ENCODE assay signal across 17 mouse cellular contexts in the genomic region with DNA sequence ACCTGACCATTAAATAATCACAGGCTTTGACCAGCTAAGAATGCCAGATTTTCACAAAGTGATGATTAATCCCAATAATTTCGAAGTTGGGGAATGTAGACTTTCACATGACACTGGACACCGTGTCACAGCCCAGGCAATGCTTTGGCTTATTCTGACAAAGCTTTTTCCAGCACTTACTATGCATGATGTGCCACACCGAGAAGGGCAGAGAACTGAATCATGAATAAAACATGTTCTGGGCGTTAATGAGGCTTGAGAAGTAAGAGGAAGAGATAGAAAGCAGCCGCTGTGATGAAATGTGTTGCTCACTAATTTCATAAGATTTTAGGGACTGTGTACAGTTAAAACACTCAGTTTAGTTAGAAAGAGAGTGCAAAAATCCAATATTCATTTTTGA.
DNase-seq lines count a peak whose midpoint lies in the region; ATAC-seq and TF ChIP-seq lines count a peak whose summit lies in the region.
"Had no signal": no experiment of that assay in that cellular context is flagged by ENCODE, and none has a peak within 500 bp of the region (broad histone marks: within the 10 kb centered on the region; RNA-seq: fewer than 3 reads in every experiment).

No protein-coding gene starts in this region.

- 0 out of 2 replicates have a peak overlapping the region, but pooled peaks have one; percentile 12 for H3K27ac ChIP-seq in forebrain, embryonic 15.5 days (replicated peaks)
- no peak overlapping the region for H3K27ac ChIP-seq in hindbrain, postnatal 0 days
- no peak overlapping the region for H3K27ac ChIP-seq in neural tube, embryonic 14.5 days (ENCODE audit: low read depth, low read length)
- no peak overlapping the region for H3K27ac ChIP-seq in kidney, embryonic 16.5 days (ENCODE audit: low read length)
- H3K27ac ChIP-seq: embryonic facial prominence, embryonic 12.5 days; heart, embryonic 13.5 days; liver, embryonic 14.5 days had no signal

- H3K36me3 ChIP-seq in forebrain, embryonic 15.5 days: no peaks in the 10 kb centered on the region
- no peaks in the 10 kb centered on the region for H3K36me3 ChIP-seq in hindbrain, postnatal 0 days (ENCODE audit: insufficient read depth, low read length)
- H3K36me3 ChIP-seq in neural tube, embryonic 14.5 days (ENCODE audit: control insufficient read depth, insufficient read depth, low read length): no peaks in the 10 kb centered on the region
- no peaks in the 10 kb centered on the region for H3K36me3 ChIP-seq in kidney, embryonic 16.5 days (ENCODE audit: insufficient read depth, low read length)
- H3K36me3 ChIP-seq: embryonic facial prominence, embryonic 12.5 days; heart, embryonic 13.5 days had no signal

- peaks cover 14% of the 10 kb centered on the region; the same call in 1 of the 2 replicates for H3K4me1 ChIP-seq in forebrain, embryonic 15.5 days
- H3K4me1 ChIP-seq in hindbrain, postnatal 0 days (ENCODE audit: insufficient read depth, low read length): peaks cover 2% of the 10 kb centered on the region; the same call in 1 of the 2 replicates
- no peaks in the 10 kb centered on the region for H3K4me1 ChIP-seq in neural tube, embryonic 14.5 days (ENCODE audit: control insufficient read depth, insufficient read depth, low read length)
- H3K4me1 ChIP-seq in kidney, embryonic 16.5 days (ENCODE audit: insufficient read depth, low read length): no peaks in the 10 kb centered on the region
- H3K4me1 ChIP-seq: embryonic facial prominence, embryonic 12.5 days; heart, embryonic 13.5 days had no signal

- H3K4me2 ChIP-seq in forebrain, embryonic 15.5 days (replicated peaks): no peak overlapping the region
- H3K4me2 ChIP-seq in hindbrain, postnatal 0 days (ENCODE audit: low read depth, low read length): no peak overlapping the region
- H3K4me2 ChIP-seq in neural tube, embryonic 14.5 days (ENCODE audit: low read depth, low read length): no peak overlapping the region
- H3K4me2 ChIP-seq in kidney, embryonic 16.5 days (replicated peaks; ENCODE audit: low read depth, low read length): no peak overlapping the region
- H3K4me2 ChIP-seq: embryonic facial prominence, embryonic 12.5 days; heart, embryonic 13.5 days had no signal

- H3K9ac ChIP-seq in forebrain, embryonic 15.5 days (replicated peaks): no peak overlapping the region
- no peak overlapping the region for H3K9ac ChIP-seq in hindbrain, postnatal 0 days (replicated peaks; ENCODE audit: low read length)
- no peak overlapping the region for H3K9ac ChIP-seq in neural tube, embryonic 14.5 days (replicated peaks; ENCODE audit: low read depth, low read length)
- H3K9ac ChIP-seq in kidney, embryonic 16.5 days (replicated peaks; ENCODE audit: low read length): no peak overlapping the region
- H3K9ac ChIP-seq: embryonic facial prominence, embryonic 12.5 days; heart, embryonic 13.5 days; liver, embryonic 14.5 days had no signal

- peak; percentile 88 for ATAC-seq in forebrain, embryonic 15.5 days (replicated peaks)
- no peak for ATAC-seq in hindbrain, postnatal 0 days
- peak; percentile 84 for ATAC-seq in neural tube, embryonic 14.5 days (ENCODE audit: low read depth)
- ATAC-seq in kidney, embryonic 16.5 days (ENCODE audit: low FRiP score, low TSS enrichment): no peak

- no peak overlapping the region for H3K4me3 ChIP-seq in forebrain, embryonic 15.5 days
- H3K4me3 ChIP-seq in hindbrain, postnatal 0 days (ENCODE audit: low read length): no peak overlapping the region
- no peak overlapping the region for H3K4me3 ChIP-seq in neural tube, embryonic 14.5 days (ENCODE audit: low read depth, low read length)
- H3K4me3 ChIP-seq in kidney, embryonic 16.5 days (ENCODE audit: low read length): no peak overlapping the region
- H3K4me3 ChIP-seq: embryonic facial prominence, embryonic 12.5 days; heart, embryonic 13.5 days had no signal

- no peaks in the 10 kb centered on the region for H3K27me3 ChIP-seq in forebrain, embryonic 15.5 days
- no peaks in the 10 kb centered on the region for H3K27me3 ChIP-seq in hindbrain, postnatal 0 days (ENCODE audit: insufficient read depth, low read length)
- H3K27me3 ChIP-seq in neural tube, embryonic 14.5 days (ENCODE audit: control insufficient read depth, insufficient read depth, low read length): no peaks in the 10 kb centered on the region
- H3K27me3 ChIP-seq in kidney, embryonic 16.5 days (ENCODE audit: insufficient read depth, low read length): no peaks in the 10 kb centered on the region
- H3K27me3 ChIP-seq: embryonic facial prominence, embryonic 12.5 days; heart, embryonic 13.5 days had no signal

- H3K9me3 ChIP-seq in forebrain, embryonic 15.5 days: no peaks in the 10 kb centered on the region
- H3K9me3 ChIP-seq in hindbrain, postnatal 0 days (ENCODE audit: low read length): no peaks in the 10 kb centered on the region
- H3K9me3 ChIP-seq in neural tube, embryonic 14.5 days (ENCODE audit: control insufficient read depth, low read length): no peaks in the 10 kb centered on the region
- no peaks in the 10 kb centered on the region for H3K9me3 ChIP-seq in kidney, embryonic 16.5 days (ENCODE audit: low read length)
- H3K9me3 ChIP-seq: embryonic facial prominence, embryonic 12.5 days; heart, embryonic 13.5 days had no signal

- 6% methylated on average over 5 of the region's 5 CpGs for WGBS in forebrain, embryonic 15.5 days
- WGBS in hindbrain, postnatal 0 days: 14% methylated on average over 5 of the region's 5 CpGs
- WGBS in neural tube, embryonic 14.5 days: 22% methylated on average over 5 of the region's 5 CpGs
- WGBS in kidney, embryonic 16.5 days: 69% methylated on average over 5 of the region's 5 CpGs

- TF ChIP-seq CTCF in hindbrain, postnatal 0 days (IDR thresholded peaks at IDR 0.05; ENCODE audit: low read depth): no peak

- peak; percentile 2 to 10 for DNase-seq in cerebellum, postnatal 14 days
- no peak for DNase-seq in cerebellum, adult 8-10 months
- peak; percentile 44 for DNase-seq in hindbrain, postnatal 0 days (ENCODE audit: low spot score)
- no peak for DNase-seq in left cerebral cortex, postnatal 14 days (ENCODE audit: low spot score in 2 of 2)
- DNase-seq in left cerebral cortex, adult 8-10 months (ENCODE audit: low spot score in 2 of 2): no peak
- DNase-seq: cerebellum, adult 2 months; gastrocnemius, postnatal 14 days; kidney, adult 9 months; layer of hippocampus, adult 9-11 months; lung, postnatal 14 days; thymus, postnatal 14 days had no signal

- intact Hi-C loops in left cerebral cortex, postnatal 14 days (cut with DNase I): no loop called here

Comparison
In these comparisons a context has a peak if more than half of its experiments do, and no peak if none do; other contexts are left out.
1. DNase-seq: peak in cerebellum, postnatal 14 days (2 of 2) and hindbrain, postnatal 0 days (single experiment); none in cerebellum, adult 8-10 months (single experiment), left cerebral cortex, postnatal 14 days (0 of 2) and left cerebral cortex, adult 8-10 months (0 of 2).
2. ATAC-seq: peak in forebrain, embryonic 15.5 days (single experiment) and neural tube, embryonic 14.5 days (single experiment); none in hindbrain, postnatal 0 days (single experiment) and kidney, embryonic 16.5 days (single experiment).